Mouse (Mus musculus) ES-E14 (cell line): Measurements from ENCODE around the gene Ccdc28a.

Source experiments
- HCFC1 ChIP-seq: IDR thresholded peaks from 2 replicates; pipeline ENCODE4 v1.6.1; 2012; ENCODE audit warnings: low read length, inconsistent platforms, borderline replicate concordance; ENCODE audit not compliant: insufficient read depth
- MAFK ChIP-seq: IDR thresholded peaks from 2 replicates; pipeline ENCODE4 v1.6.1; 2014; ENCODE audit warnings: mild to moderate bottlenecking, low read depth, low read length, inconsistent platforms; ENCODE audit not compliant: insufficient read depth
- ZNF384 ChIP-seq: IDR thresholded peaks from 2 replicates; pipeline ENCODE4 v1.6.1; 2012; ENCODE audit warnings: low read depth, low read length, inconsistent platforms

DNA sequence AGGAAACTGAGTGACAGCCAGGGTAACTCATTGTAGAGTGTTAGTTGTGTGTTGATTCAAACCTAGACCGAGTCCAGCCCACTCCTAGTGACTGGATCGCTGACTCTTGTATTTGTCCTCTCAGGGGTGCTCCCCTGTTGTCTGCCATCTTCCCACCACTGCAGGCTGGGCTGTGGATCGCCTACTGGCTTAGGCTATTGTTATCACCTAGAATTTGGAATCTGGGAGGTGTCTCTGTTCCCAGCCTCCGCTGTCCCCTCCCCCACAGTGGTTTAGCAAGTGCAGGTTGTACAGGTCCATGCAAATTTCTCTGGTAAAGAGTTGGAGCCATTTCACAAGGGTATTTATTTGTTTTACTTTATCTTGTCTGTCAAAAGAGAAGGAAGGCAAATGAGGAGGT lies 16.5 kb upstream of the Ccdc28a start:
- TF ChIP-seq ZNF384 = no peak
- no peak for TF ChIP-seq MAFK
- TF ChIP-seq HCFC1 = no peak
